Mouse (Mus musculus) lung, postnatal 0 days (tissue): Measurements from ENCODE around the gene Gsx1. TPM values are rescaled to one million over a fixed set of nuclear protein-coding genes. Genes with fewer than 3 reads are reported as not detected.

Source experiments
- ATAC-seq: fragments of 200-750 bp; cut with Nextera tagmentation; 2 replicates; pipeline ENCODE4 v1.8.0; 2017; ENCODE audit warnings: moderate library complexity
- DNase-seq: peaks from one replicate; pipeline ENCODE4 v3.0.0-alpha.2; 2016; ENCODE audit warnings: low spot score
- H3K27ac ChIP-seq: fragments of 300-500 bp; sonication (generic); 2 replicates; pipeline ENCODE4 v1.5.1; 2014; ENCODE audit warnings: antibody characterized with exemption, mild to moderate bottlenecking, low read length, mixed read lengths
- H3K27me3 ChIP-seq: fragments of 300-500 bp; sonication (generic); replicated peaks from 2 replicates; pipeline ENCODE4 v1.6.1; 2014; ENCODE audit warnings: low read length, mixed read lengths; ENCODE audit not compliant: insufficient read depth
- H3K36me3 ChIP-seq: fragments of 300-500 bp; sonication (generic); 2 replicates; pipeline ENCODE4 v1.6.1; 2014; ENCODE audit warnings: low read length, mixed read lengths; ENCODE audit not compliant: insufficient read depth
- H3K4me1 ChIP-seq: fragments of 300-500 bp; sonication (generic); 2 replicates; pipeline ENCODE4 v1.6.1; 2014; ENCODE audit warnings: antibody characterized with exemption, low read depth, low read length, mixed read lengths; ENCODE audit not compliant: insufficient read depth
- H3K4me2 ChIP-seq: fragments of 300-500 bp; sonication (generic); replicated peaks from 2 replicates; pipeline ENCODE4 v1.6.1; 2014; ENCODE audit warnings: low read depth, mild to moderate bottlenecking, low read length, moderate library complexity, mixed read lengths
- H3K4me3 ChIP-seq: fragments of 300-500 bp; sonication (generic); 2 replicates; pipeline ENCODE4 v1.5.1; 2014; ENCODE audit warnings: low read depth, low read length
- H3K9ac ChIP-seq: fragments of 300-500 bp; sonication (generic); replicated peaks from 2 replicates; pipeline ENCODE4 v1.6.1; 2014; ENCODE audit warnings: low read depth, mild to moderate bottlenecking
- H3K9me3 ChIP-seq: fragments of 300-500 bp; sonication (generic); 2 replicates; pipeline ENCODE4 v1.6.1; 2016; ENCODE audit warnings: low read length, mixed read lengths
- CTCF ChIP-seq: IDR thresholded peaks from 2 replicates; pipeline ENCODE4 v1.5.1; 2016; ENCODE audit warnings: antibody characterized with exemption, mild to moderate bottlenecking
- EP300 ChIP-seq: IDR thresholded peaks from 2 replicates; pipeline ENCODE4 v1.6.1; 2016; ENCODE audit warnings: antibody characterized with exemption, mild to moderate bottlenecking, control low read depth
- WGBS: fragments of 180-500 bp; shearing (Covaris S2); extraction: QIAGEN DNeasy Blood & Tissue Kit; methylation state at CpG from one replicate; pipeline ENCODE4 v1.1.7; 2014; 5-methylcytosine and 5-hydroxymethylcytosine counted together
- polyA plus RNA-seq: library from polyadenylated mRNA; unstranded; fragments of >200 nt; fragmentation: Nextera tagmentation; extraction: Ambion mirVana; gene quantifications from 2 replicates; pipeline ENCODE4 v1.2.1, GENCODE M21; 2015

The Gsx1 gene
- polyA plus RNA-seq, result not detected in 2 replicates

DNA sequence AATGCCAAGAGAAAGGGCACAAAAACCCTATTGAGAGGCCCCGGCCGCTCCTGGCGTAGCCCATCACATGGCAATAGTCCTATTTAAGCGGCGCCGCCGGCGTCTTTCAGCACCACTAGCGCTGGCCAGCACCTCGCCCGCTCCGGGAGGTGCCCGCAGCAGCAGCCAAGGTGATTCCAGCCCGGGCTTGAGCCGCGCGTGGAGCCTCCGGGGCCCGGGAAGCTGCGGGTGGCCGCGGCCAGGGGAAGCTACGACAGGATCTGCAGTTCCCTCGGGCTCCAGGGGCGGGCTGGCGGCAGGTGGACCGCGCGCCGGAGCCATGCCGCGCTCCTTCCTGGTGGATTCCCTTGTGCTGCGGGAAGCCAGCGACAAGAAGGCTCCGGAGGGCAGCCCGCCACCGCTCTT, at the start of gene Gsx1:
Gene Gsx1 (plus strand): TSS at position 126 of the 405 bp plus-strand sequence.
- H3K9ac ChIP-seq, result no peak within 1 kb of the TSS
- peak within 1 kb of the TSS; percentile 33 for H3K4me3 ChIP-seq
- ATAC-seq, result peak; percentile 84
- DNase-seq, result peak; percentile 73
- peak within 1 kb of the TSS; percentile 44 for H3K4me2 ChIP-seq
- H3K9me3 ChIP-seq, result no peaks in the 10 kb centered on the region
- 4% methylated on average over 32 of the region's 37 CpGs for WGBS
- no peaks in the 10 kb centered on the region for H3K36me3 ChIP-seq
- H3K27me3 ChIP-seq, result peaks cover 74% of the 10 kb centered on the region
- peaks cover 15% of the 10 kb centered on the region; the same call in 1 of the 2 replicates for H3K4me1 ChIP-seq
- no peak within 1 kb of the TSS for H3K27ac ChIP-seq
- TF ChIP-seq EP300, result no peak

DNA sequence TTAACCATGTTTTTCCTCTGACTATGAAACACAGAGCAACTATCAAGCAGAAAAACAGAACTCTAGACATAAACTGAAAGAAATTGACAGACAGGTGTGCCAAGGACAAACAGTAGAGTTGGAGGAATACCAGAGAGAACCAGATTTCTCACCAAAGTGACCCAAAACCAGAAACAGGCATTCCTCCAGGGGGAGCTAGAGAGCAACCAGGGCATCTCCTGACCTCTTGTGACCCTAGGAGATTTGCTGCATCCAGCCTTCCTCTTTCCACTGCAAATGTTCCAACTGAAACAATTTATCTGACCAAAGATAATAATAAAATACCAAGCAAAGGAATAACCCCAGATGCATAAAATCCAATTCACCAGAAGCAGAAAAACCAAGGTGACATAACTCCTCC, 41.2 kb upstream of the Gsx1 start:
- H3K9ac ChIP-seq, result no peak overlapping the region

DNA sequence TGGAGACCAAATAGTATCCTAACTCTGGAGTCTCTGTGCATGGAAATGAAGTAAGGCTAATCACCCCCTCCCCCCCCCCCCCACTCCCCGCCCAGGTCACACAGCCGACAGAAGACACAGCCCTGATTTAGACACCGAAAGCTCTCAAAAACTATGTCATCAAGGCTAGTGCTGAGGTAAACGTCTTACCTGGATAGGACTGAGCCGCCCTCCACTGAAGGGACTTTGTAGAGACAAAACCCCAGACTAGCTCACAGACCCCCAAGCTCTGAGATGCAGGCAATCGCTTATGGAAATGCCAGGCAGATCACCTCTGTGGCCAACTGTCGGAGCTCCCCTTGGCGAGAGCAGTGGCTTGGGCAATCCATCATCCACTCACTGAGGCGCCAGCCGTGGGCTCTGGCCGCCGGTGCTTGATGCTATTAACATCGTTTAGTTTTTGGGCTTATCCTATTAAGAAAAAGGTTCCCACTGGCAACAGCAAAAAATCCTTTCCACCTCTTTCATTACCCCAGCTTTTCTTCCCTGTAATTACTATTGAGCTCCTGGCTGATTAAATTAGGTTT, 33.6 kb upstream of the Gsx1 start:
- WGBS, result 15% methylated on average over 13 of the region's 13 CpGs
- Histone ChIP-seq H3K4me1 (no peaks in the 10 kb centered on the region), H3K36me3 (no peaks in the 10 kb centered on the region), H3K4me2 (no peak overlapping the region), H3K9ac (no peak overlapping the region), H3K27me3 (no peaks in the 10 kb centered on the region), H3K4me3 (no peak overlapping the region), H3K27ac (no peak overlapping the region), H3K9me3 (no peaks in the 10 kb centered on the region)
- DNase-seq (no peak), ATAC-seq (no peak)
- no peak for TF ChIP-seq EP300
- TF ChIP-seq CTCF, result no peak

More for the DNA sequence above, 41.2 kb upstream of the Gsx1 start:
- Histone ChIP-seq H3K4me3 (no peak overlapping the region), H3K4me1 (no peaks in the 10 kb centered on the region), H3K4me2 (no peak overlapping the region), H3K27ac (no peak overlapping the region), H3K36me3 (no peaks in the 10 kb centered on the region), H3K9me3 (no peaks in the 10 kb centered on the region), H3K27me3 (no peaks in the 10 kb centered on the region)
- DNase-seq, result no peak
- TF ChIP-seq EP300, result no peak
- peak; percentile 19; the same call in 1 of the 2 replicates for TF ChIP-seq CTCF
- no peak for ATAC-seq

DNA sequence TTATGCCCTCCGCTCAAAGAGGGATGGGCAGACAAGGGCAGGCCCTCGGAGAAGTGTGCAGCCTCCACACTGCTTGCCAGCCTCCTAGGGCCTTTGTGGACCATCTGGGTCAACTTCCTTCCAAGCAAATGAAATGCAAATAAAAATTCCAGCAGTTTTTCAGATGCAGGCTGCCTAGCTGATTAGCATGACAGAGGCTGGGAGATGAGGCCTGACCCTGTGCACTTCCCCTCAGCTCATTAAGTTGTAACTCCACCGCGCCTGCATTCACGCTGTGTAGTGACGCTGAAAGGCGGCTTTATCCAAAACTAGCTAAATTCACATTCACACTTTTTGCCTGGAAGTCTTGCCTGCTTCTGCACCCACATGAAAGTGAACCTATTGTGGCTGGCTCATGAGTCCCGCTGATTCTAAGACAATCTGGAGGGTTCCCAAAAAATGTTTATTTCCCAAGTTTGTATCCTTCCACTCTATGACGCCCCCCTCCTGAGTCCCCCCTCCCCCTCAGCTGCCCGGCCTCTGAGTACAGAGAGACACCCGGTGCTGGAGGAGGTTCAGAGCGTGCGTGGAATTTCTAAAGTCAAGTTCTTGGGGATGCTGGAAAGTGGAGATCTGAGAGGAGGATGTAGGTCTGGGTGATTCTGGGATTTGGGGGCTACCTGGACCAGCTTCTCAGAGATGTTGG, 32.9 kb upstream of the Gsx1 start:
- Histone ChIP-seq H3K9me3 (no peaks in the 10 kb centered on the region), H3K4me1 (no peaks in the 10 kb centered on the region), H3K27me3 (no peaks in the 10 kb centered on the region), H3K27ac (no peak overlapping the region), H3K4me3 (no peak overlapping the region), H3K36me3 (no peaks in the 10 kb centered on the region), H3K4me2 (no peak overlapping the region), H3K9ac (no peak overlapping the region)
- DNase-seq, result no peak
- 16% methylated on average over 13 of the region's 13 CpGs for WGBS
- TF ChIP-seq CTCF (no peak), EP300 (no peak)
- ATAC-seq, result no peak

DNA sequence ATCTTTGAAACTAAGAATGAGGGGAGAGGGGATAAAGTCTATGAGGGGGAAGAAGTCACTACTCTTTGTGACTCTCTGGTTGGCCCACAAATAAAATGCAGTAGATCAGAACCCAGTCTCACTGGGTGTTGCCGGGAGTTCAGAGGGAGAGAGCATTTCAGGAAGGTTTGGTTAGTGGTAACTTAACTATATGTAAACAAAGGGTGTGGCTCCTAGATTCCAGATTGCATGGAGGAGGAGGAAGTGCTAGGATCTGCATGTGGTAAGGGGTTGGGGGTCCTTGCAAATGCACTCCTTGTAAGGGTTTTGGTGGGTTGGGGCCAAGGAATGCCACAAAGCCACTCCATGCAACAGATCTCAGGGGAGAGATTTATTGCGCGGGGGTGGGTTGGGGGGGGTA, 32.1 kb upstream of the Gsx1 start:
- no peaks in the 10 kb centered on the region for H3K27me3 ChIP-seq
- H3K4me2 ChIP-seq, result no peak overlapping the region
- 35% methylated on average over 3 of the region's 3 CpGs for WGBS
- ATAC-seq (no peak), DNase-seq (no peak)
- H3K36me3 ChIP-seq, result no peaks in the 10 kb centered on the region
- no peak overlapping the region for H3K27ac ChIP-seq
- no peaks in the 10 kb centered on the region for H3K4me1 ChIP-seq
- no peak overlapping the region for H3K4me3 ChIP-seq
- TF ChIP-seq EP300 (no peak), CTCF (no peak)
- no peaks in the 10 kb centered on the region for H3K9me3 ChIP-seq
- H3K9ac ChIP-seq, result no peak overlapping the region

DNA sequence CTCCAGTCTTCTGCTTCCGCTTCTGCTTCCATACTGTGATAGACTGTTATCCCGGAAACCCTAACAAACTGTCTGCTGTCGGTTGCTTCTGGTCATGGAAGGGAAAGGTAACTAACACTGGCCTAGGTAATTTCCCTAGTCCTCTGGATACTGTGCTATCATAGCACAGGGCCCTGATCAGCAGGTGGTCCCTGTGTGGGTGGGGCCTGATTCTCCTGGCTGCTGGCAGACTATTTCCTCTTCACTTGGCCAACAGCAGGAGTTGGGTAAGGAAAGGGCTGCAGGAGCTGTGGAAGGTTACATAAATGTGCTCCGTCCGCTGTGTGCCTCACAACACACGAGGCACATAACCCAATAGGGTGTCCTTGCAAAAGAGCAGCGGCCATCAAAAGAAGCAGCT, 31.1 kb upstream of the Gsx1 start:
- WGBS, result 70% methylated on average over 7 of the region's 7 CpGs
- H3K27me3 ChIP-seq, result no peaks in the 10 kb centered on the region
- no peaks in the 10 kb centered on the region for H3K9me3 ChIP-seq
- no peak overlapping the region for H3K27ac ChIP-seq
- ATAC-seq (no peak), DNase-seq (no peak)
- H3K9ac ChIP-seq, result no peak overlapping the region
- TF ChIP-seq EP300 (no peak), CTCF (no peak)
- H3K4me3 ChIP-seq, result no peak overlapping the region
- no peaks in the 10 kb centered on the region for H3K4me1 ChIP-seq
- no peaks in the 10 kb centered on the region for H3K36me3 ChIP-seq
- H3K4me2 ChIP-seq, result no peak overlapping the region
